Mouse (Mus musculus) urinary bladder, postnatal 25 days (tissue): ENCODE data around the gene Abcb9.

ENCODE experiments used
- DNase-seq: peaks from one replicate; pipeline ENCODE4 v3.0.0; 2022; ENCODE audit warnings: low spot score

Abcb9 gene

GRCm38 (mm10) chr5:124031068-124031955, 64.3 kb downstream of the Abcb9 start:
- DNase-seq, result peak; percentile 31

DNA sequence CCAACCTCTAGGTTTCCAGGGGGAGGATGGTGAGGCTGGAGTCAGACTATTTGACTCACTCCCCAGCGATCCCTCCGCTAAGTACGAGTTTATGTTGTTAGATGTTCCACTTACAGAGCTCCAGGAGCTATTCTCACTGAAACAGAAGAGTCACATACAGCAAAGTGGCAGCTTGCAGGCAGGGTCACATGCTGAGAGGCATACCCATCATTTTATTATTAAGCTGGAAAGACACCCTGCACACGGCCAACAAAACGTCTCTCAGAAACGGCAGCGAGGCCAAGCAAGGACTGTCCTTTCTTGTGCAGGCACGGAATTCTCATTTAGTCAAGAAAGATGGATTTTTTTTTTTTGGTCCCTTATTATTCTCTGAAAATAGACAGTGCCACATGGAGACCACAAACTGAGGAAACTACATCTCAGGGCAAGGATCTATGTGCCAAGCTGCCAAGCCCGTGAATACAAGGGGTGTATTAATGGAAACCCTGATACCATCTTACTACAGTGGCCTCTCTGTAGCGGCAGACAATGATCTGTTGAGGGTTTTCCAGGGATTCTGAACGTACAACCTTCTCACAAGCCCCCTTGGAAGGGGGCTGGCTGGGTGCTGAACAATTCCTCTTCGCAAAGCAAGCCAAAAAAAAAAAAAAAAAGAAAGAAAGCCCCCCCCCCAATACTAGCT, 65.1 kb downstream of the Abcb9 start:
- no peak for DNase-seq

DNA sequence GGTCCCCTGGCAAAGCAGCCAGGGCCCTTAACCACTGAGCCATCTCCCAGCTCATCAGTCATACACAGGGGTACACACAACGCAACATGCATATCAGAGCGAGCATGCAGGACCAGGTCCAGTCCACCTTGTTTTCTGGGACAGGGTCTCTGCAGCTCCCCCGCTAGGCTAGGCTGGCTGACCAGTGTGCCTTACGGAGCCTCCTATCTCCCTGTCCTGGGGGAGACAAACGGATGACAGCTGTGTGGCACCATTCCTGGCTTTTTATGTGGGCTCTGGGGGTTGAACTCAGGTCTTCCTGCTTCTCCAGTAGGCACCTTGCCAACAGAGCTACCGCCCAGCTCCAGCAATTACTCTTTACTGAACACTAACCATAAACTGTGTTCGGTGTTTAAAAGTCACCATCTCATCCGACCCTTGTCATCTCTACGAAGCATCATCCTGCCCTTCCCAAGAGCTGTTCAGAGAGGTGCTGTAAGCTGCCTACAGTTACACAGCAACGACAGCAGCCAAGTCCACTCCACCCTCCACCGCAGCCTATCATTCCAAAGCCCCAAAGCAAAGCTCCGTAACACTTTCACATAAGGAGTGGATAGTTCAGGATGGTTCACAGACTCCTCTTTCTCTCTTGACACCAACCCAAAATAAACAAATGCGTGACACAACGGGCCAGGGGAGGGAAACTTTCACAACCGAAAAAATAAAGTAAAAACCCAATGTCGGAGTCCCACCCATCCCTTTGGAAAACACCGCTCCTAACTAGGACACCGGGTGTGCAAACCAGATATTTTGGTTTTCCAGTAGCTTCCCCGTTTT, 66.2 kb downstream of the Abcb9 start:
- DNase-seq, result no peak

GRCm38 (mm10) chr5:124028680-124029079, 66.9 kb downstream of the Abcb9 start:
- no peak for DNase-seq

DNA sequence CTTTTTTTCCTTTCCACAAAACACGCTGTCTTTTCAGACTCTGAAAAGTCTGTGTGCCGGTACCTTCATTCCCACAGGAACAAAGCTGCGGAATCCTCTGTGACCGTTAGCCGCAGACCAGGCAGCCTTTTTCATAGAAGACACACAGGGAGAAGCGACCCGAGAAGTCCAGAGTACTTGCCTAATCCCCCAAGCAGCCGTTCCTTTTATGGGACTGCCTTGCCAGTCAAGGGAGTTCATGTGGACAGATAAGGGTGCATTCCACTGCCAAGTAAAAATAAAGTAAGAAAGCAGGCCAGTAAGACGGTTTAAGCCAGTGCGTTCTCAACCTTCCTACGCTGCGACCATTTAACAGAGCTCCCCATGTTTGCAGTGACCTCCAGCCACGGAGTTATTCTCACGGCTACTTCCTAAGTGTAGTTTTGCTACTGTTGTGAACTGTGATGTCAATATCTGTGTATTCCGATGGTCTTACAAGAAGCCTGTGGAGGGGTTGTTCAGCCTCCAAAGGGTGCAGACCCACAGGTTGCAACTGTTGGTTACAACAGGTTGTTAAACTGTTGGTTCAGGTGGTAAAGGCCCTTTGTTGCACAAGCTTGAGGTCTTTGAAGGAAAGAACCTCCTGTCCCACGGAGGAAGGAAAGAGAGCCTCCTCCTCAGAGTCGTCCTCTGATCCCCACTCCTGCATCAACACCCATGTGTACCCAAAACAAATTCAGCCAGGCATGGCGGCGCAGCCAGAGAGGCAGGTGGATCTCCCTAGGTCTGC, 67.7 kb downstream of the Abcb9 start:
- DNase-seq, result no peak

- DNase-seq, result no peak
Observed at GRCm38 (mm10) chr5:124026568-124026967, 69.0 kb downstream of the Abcb9 start.

DNA sequence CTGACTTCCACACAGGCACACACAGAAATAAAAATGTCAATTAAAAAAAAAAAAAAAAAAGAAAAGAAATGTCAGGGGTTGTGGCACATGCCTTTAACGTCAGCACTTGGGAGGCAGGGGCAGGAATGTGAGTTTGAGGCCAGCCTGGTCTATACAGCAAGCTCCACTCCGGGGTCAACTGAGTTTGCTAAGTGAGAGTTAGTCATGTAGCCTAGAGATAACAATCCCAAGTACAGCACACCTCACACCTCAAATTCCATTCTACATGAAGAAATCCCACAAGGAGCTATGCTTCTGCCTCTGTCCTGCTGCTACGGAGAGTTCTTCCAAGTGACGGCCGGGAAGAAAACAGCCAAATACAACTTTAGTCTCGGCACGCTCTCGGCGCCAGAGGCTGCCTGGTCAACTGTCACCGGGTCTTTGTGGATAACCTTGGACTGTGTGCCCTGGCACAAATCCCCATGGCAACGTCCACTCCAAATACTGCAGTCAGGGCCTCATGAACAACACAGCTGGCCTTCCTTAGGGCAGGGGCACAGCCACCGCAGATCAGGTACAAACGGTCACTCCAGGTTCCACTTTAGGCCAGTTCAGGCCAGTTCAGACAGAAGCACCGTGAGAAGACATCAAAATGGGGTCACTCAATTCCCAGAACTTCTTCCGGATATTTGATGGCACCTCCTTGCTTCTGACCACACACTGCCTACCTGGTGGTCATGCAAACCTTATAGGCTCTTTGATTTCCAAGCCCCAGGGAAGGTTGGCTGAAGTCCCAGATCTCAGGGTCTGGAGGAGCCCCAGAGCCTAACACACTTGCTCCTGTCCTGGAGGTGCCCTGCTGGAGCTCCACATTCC, 69.8 kb downstream of the Abcb9 start:
- no peak for DNase-seq

GRCm38 (mm10) chr5:124025146-124025545, 70.5 kb downstream of the Abcb9 start:
- DNase-seq, result no peak

DNA sequence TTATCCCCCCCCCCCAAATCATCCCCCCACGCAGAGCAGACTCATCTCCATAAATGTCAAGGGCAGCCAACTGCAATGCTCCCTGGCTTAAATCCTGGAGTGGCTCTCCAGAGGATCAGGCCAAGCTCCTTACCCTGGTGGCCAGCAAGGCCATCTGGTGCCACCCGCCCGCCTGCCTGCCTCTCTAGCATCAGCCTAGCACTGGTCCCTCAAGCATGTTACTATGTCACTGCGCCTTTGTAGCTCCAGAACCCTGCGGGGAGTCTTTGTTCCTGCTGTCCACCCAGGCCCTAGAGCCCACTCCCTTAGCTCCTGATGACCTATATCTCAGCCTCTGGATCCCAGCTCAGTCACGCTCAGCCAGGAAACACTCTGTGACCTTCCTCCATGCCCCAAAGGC, 70.9 kb downstream of the Abcb9 start:
- no peak for DNase-seq

DNA sequence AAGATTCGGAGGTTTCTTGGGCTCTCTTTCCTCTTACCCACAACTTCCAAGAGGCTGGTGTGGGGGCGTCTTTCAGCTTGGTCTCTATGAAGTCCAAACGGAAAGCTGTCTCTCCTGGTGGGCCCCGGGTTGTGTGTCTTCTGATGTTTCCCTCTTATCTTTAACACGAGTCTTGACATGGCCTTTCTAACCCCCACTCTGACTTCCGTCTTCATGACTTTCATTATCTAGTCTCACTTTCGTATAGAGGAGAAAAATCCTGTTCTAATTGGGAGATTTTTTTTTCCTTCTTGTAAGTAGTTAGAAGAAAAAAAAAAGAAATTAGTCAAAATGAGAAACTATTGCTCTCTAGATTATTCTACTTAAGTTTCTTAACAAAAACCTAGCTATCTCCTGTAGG, 73.2 kb downstream of the Abcb9 start:
- no peak for DNase-seq

- no peak for DNase-seq
Observed at GRCm38 (mm10) chr5:124021701-124022100, 73.9 kb downstream of the Abcb9 start.

DNA sequence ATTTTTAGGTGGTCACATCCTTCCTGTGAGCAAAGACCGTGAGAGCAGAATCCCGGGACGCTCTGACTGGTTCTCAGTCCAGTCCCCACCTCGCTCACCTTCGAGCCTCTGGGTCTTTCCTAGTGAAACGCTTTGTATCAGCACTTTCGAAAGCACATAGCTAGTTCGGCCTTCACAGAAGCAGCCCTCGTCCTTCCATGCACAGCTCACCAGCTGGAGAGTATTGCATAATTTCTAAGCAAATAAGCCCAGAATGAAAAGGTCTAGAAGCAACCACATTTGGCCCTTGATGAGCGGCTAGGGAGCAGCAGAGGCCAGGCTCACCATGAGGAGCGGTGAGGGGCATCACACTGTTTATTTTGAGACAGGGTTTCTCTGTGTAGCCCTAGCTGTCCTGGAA, 74.5 kb downstream of the Abcb9 start:
- no peak for DNase-seq

GRCm38 (mm10) chr5:124019348-124020216, 76.0 kb downstream of the Abcb9 start:
- no peak for DNase-seq

GRCm38 (mm10) chr5:124018651-124019050, 76.9 kb downstream of the Abcb9 start:
- DNase-seq, result no peak

GRCm38 (mm10) chr5:124017941-124018340, 77.7 kb downstream of the Abcb9 start:
- DNase-seq, result no peak

GRCm38 (mm10) chr5:124016291-124016821, 79.2 kb downstream of the Abcb9 start:
- no peak for DNase-seq

- DNase-seq, result no peak
Observed at GRCm38 (mm10) chr5:124015727-124016126, 79.9 kb downstream of the Abcb9 start.

DNA sequence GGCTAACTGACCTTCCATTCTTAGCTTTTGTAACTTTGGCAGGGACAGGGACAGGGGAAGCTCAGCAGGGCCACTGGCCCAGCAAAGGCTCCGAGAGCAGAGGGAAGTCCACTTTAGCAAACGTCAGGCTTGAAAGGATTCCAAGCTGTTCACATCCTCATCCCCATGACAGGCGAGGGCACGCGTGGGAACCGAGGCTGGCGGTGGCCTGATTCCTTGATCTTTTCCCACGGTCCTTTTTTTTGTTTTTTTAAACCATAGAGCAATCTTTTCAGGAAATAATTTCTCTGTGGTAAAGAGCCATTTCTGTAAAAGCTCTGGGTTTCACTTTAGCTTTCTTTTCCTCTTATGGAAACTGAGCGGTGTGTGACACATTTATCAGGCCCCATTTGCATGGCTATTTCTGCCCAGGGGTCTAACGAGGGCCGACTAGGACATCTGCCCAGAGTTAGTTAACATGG, 80.8 kb downstream of the Abcb9 start:
- DNase-seq, result no peak

DNA sequence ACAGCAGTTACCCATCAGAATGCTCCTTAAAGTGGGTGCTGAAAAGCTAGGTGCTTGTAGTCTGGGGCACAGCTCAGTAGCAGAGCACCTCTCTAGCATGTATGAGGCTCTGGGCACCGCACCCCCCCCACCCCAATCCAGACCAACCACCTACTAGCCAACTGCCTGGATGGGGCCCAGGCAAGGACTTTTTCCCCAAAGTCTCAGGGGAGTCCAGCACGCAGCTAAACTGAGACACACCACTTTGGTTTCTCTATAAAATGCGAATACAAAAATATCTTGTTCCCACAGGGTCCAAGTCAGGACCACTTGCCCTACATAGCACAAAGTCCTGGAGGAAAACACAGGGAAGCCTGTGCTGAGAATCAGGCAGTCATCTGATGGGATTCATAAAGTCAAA, 81.4 kb downstream of the Abcb9 start:
- DNase-seq, result no peak
